Mouse (Mus musculus) Muller cell, postnatal 12 days (primary cell): ENCODE measurements around the gene Auts2.

ENCODE experiments used
- DNase-seq: peaks from one replicate; pipeline ENCODE4 v3.0.0-alpha.2; 2015; ENCODE audit errors: inconsistent ontology term

Auts2 gene

DNA sequence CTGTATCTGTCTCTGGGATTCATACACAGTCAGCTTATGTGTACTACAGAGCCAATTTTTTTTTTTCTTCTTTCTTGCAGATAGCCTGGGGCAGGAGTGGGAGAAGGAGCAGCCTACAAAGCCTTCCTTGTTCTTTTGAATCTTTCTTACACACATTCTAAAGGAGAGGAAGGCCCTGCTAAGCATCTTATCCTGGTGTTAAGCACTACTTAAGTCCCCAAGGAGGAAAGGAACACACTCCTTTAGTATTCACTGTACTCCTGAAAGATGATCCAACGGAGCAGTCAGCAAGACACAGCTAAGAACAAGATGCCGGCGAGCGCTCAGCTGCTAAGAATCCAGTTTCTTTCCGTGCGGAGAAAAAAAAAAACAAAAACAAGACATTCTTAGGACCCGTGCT, 356.9 kb downstream of the Auts2 start:
- DNase-seq = no peak

GRCm38 (mm10) chr5:132184395-132185095, 358.6 kb downstream of the Auts2 start:
- no peak for DNase-seq

- no peak for DNase-seq
Measured at GRCm38 (mm10) chr5:132182077-132182476, 361.1 kb downstream of the Auts2 start.

GRCm38 (mm10) chr5:132170010-132170409, 373.1 kb downstream of the Auts2 start:
- DNase-seq = peak; percentile 83

- DNase-seq = no peak
Measured at GRCm38 (mm10) chr5:132168805-132169204, 374.3 kb downstream of the Auts2 start.

- DNase-seq = no peak
Measured at GRCm38 (mm10) chr5:132168224-132168623, 374.9 kb downstream of the Auts2 start.

GRCm38 (mm10) chr5:132166559-132166958, 376.6 kb downstream of the Auts2 start:
- DNase-seq = no peak

- no peak for DNase-seq
Measured at GRCm38 (mm10) chr5:132163960-132164359, 379.2 kb downstream of the Auts2 start.

DNA sequence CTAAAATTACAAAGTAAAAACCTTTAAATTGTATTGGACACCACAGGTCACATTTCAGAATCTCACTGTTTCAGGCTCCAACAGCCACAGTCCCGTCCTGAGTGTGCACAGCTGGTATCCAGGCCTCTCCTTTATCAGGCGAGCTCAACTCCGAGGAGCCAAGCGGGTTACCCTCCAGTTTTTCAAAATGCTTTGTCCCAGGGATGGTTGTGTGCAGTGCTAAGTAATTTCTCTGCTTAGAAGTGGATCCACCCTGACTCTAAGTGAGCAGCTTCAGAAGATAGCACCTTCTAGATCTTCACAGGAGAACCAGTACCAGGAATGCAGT, 381.0 kb downstream of the Auts2 start:
- no peak for DNase-seq

DNA sequence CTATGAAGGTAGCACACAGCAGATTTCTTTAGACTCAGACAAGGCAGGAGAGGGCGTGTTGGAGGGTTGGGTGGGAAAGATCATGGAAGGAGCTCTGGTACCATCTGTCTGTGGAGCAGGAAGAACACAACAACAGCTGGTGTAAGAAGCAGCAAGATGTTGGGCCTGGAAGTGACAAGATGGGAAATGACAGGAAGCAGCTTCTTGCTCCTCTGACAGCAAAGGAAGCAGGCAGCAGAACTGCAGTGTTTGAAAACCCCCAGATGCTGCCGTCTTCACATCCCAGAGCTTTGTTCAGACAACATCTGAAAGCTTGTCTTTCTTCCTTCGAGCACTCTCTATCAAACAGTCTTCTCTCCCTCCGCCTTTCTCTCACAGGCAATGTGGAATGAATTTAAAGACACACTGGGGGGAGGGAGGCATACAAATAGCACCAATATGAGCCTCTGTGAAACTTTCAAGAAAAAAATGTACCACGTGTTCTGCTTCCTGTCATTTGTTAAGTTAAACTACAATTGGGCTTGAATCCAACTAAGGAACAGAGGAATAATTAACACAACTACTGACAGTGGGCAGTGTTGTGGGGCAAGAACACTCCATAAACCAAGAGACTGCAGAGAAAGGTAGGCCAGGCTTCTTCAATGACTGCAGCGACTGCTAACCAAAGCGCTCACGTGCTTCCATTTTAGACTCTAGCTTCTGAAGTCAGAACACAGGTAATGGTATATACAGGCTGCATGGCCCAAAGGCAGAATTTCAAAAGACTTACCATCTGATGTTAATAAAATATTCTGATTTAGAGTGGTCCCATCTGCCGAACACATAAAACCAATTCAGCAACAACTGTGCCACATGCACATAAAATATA, 381.6 kb downstream of the Auts2 start:
- DNase-seq = no peak

GRCm38 (mm10) chr5:132144181-132144580, 399.0 kb downstream of the Auts2 start:
- no peak for DNase-seq

DNA sequence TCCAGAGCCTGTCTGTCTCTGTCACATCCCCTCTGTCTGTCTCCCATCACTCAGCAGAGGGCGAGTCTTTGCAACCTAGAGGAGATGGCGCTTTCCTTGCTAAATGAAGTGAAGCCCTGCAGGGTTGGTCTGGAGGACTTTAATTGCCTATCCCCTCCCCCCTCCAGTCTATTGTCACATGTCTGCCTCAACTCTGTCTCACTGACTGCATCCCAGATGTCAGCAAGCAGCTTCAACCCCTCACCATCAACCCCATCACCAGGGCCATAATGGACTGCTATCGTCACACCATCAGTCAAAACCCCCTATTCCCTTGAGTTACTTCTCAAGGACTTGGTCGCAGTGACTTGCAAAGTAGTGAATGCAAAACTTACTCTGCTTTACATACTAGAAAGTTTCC, 402.3 kb downstream of the Auts2 start:
- no peak for DNase-seq

DNA sequence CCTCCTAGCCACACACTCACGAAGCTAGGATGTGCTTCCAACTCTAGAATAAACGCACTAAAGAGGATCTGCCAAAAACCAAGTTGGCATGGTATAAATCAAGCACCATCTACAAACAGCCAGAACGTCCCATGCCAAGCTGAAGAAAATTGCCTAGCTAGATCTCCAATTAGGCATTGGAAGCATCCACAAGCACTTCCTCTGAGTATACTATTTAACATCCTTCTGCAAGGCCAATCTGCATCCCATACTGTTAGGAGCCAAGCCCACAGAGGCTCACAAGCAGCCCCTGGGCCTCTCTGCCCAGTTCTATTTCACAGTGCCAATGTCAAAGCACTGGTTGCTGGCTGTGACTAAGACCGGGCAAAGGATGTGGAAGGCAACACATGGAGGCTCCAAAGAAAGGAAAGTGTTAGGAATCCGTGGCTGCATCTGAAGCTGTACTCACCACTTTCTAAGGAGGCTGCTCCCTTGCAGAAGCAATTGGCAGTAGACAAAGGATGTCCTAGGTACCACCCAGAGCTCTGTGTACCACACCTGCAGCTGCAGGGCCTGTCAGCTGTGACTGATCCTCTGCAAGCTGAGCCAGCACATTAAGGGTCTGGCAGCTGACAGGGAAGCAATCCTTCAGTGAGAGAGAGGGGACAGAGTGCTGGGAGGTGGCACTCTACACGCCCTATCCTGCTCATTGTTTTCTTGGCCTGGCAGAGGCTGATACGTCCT, 407.0 kb downstream of the Auts2 start:
- peak; percentile 12 for DNase-seq

DNA sequence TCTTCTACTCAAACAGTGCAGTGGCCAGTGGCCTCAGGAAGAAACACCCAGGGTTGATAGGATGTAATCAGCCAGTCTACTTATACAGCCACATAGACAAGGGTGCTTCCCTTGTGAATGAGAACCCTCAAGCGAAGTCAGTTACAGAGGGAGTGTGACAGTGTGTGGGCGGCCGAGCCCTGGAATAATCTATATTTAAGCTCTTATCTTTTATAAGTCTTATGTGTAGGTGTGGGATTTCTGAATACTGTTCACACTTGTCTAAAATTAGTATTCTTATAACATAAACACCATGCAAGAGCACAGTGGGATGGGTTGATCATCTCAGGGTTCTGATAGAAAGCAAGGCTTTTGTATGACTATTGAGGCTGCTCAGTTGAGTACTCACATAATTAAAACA, 411.2 kb downstream of the Auts2 start:
- no peak for DNase-seq

- no peak for DNase-seq
Measured at GRCm38 (mm10) chr5:132130577-132130976, 412.6 kb downstream of the Auts2 start.

GRCm38 (mm10) chr5:132126626-132127025, 416.5 kb downstream of the Auts2 start:
- DNase-seq = peak; percentile 71

DNA sequence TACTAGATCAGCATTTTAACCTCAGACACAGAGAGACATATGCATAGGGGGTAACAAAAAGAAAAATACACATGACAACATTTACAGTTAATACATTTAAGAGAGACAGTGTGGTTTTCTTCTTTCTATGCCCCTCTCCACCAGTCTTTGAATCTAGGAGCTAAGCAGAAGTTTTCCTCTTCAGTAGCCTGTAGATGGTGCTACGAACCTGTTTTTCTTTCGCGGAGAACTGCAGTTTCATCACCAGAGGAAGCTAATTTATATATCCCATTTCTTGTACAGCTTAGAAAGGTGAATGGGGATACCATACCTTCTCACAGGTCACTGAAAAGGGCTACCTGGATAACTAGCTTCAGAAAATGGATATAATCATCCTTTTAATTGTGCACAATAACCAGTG, 427.5 kb downstream of the Auts2 start:
- DNase-seq = peak; percentile 52

DNA sequence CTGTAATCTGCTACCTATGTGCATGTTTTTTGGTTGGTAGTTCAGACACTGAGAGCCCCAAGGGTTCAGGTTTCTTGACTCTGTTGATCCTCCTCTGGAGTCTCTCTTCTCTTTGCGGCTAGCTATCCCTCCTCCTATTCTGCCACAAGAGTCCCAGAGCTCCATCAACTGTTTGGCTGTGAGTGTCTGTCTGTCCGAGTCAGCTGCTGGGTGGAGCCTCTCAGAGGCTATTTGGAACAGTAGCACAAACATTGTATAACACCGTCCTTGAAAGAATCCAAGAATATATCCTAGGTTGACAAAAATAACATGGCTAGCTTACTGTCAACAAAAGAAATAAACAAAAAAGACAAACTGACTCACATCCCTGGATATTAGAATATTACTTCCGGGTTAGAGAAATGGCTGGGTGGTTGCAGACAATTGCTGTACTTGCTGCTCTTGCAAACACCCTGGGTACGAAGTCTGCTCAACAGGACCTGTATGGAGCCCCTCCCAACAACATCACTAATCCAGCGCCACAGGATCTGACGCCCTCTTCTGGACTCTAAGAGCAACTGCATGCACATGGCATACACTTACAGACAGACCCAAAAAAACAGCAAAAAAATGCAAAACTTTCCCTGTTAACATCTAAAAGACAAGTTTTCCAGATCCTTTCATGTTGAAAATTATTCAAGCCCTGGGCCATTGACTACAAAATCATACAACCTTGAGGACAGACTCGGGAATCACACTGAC, 428.4 kb downstream of the Auts2 start:
- DNase-seq = no peak

GRCm38 (mm10) chr5:132113480-132113879, 429.7 kb downstream of the Auts2 start:
- DNase-seq = peak; percentile 34

DNA sequence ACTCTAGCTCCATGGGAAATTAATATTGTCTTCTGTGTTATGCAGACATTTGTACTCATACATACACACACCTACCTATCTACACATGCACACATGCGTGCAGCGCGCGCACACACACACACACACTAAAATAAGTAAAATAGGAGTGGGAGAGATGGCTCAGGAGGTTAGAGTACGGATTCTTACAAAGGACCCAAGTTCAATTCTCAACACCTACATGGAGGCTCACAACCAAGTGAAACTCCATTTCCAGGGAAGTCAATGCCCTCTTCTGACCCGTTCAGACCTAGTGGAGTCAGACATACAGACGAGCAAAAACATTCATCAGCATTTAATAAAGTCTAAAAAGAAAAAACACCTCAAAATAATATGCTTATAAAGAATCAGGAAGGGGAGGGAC, 430.5 kb downstream of the Auts2 start:
- DNase-seq = no peak

- no peak for DNase-seq
Measured at GRCm38 (mm10) chr5:132102426-132102825, 440.7 kb downstream of the Auts2 start.

DNA sequence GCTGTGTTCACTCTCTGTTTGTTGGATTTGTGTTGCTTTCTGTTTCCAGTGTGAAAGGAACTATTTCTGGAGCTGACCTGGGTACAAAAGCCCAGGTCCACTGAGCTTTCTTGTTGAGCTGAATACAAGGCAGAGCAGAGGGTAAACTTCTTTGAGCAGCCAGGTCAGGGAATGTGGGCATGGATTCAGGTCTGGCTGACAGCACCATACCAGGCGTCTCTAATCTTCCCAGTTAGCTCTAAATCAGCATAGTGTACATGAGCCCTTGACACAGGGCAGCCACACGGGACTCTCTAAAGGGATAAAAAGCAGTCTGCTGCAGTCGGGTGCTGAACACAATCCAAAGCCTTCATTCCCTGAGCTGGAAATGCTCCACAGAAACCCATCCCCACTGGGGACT, 444.7 kb downstream of the Auts2 start:
- DNase-seq = no peak
